Mouse (Mus musculus) hindbrain, embryonic 15.5 days (tissue): ENCODE measurements at regions not wholly inside any gene's neighbourhood (a gene's known extent, or its start where the extent isn't known, plus 50 kb on each side); places are given as distances from the start of the nearest gene placed in this dataset.
A peak's percentile ranks its signal among the peaks of the same experiment; 100 is the strongest.

Experiments used
- ATAC-seq: fragments of 200-750 bp; cut with Nextera tagmentation; 2 replicates; pipeline ENCODE4 v1.8.0; 2017; ENCODE audit warnings: low read depth, moderate number of reproducible peaks, moderate TSS enrichment; ENCODE audit not compliant: low FRiP score
- H3K27ac ChIP-seq: fragments of 300-500 bp; sonication (generic); replicated peaks from 2 replicates; pipeline ENCODE4 v1.5.1; 2015; ENCODE audit warnings: mild to moderate bottlenecking, inconsistent platforms
- H3K27me3 ChIP-seq: fragments of 300-500 bp; sonication (generic); 2 replicates; pipeline ENCODE4 v1.6.1; 2015; ENCODE audit warnings: control low read depth, inconsistent platforms
- H3K36me3 ChIP-seq: fragments of 300-500 bp; sonication (generic); 2 replicates; pipeline ENCODE4 v1.6.1; 2015; ENCODE audit warnings: control low read depth, inconsistent platforms
- H3K4me1 ChIP-seq: fragments of 300-500 bp; sonication (generic); replicated peaks from 2 replicates; pipeline ENCODE4 v1.6.1; 2015; ENCODE audit warnings: control low read depth, inconsistent platforms
- H3K4me2 ChIP-seq: fragments of 300-500 bp; sonication (generic); 2 replicates; pipeline ENCODE4 v1.6.1; 2015; ENCODE audit warnings: moderate library complexity, mild to moderate bottlenecking, inconsistent platforms
- H3K4me3 ChIP-seq: fragments of 300-500 bp; sonication (generic); 2 replicates; pipeline ENCODE4 v1.5.1; 2015; ENCODE audit warnings: mild to moderate bottlenecking, inconsistent platforms
- H3K9ac ChIP-seq: fragments of 300-500 bp; sonication (generic); 2 replicates; pipeline ENCODE4 v1.6.1; 2015; ENCODE audit warnings: inconsistent platforms
- H3K9me3 ChIP-seq: fragments of 300-500 bp; sonication (generic); 2 replicates; pipeline ENCODE4 v1.6.1; 2016; ENCODE audit warnings: control low read depth, inconsistent platforms
- WGBS: fragments of 180-500 bp; shearing (Covaris S2); methylation state at CpG from one replicate; pipeline ENCODE4 v1.1.7; 2015; 5-methylcytosine and 5-hydroxymethylcytosine counted together

GRCm38 (mm10) chr5:100239632-100240031, 80.0 kb upstream of the Tmem150c start:
- 67% methylated on average over 7 of the region's 7 CpGs for WGBS
- Histone ChIP-seq H3K4me2 (no peak overlapping the region), H3K27ac (no peak overlapping the region), H3K9ac (no peak overlapping the region), H3K27me3 (no peaks in the 10 kb centered on the region), H3K9me3 (no peaks in the 10 kb centered on the region), H3K4me3 (no peak overlapping the region), H3K36me3 (no peaks in the 10 kb centered on the region), H3K4me1 (no peaks in the 10 kb centered on the region)
- no peak for ATAC-seq

- no peaks in the 10 kb centered on the region for H3K27me3 ChIP-seq
- no peak overlapping the region for H3K27ac ChIP-seq
- H3K4me2 ChIP-seq: no peak overlapping the region
- no peak for ATAC-seq
- H3K4me1 ChIP-seq: no peaks in the 10 kb centered on the region
- H3K9ac ChIP-seq: no peak overlapping the region
- no peaks in the 10 kb centered on the region for H3K36me3 ChIP-seq
- H3K4me3 ChIP-seq: no peak overlapping the region
- H3K9me3 ChIP-seq: no peaks in the 10 kb centered on the region
- 83% methylated on average over 15 of the region's 15 CpGs for WGBS
These were observed 78.9 kb upstream of the Tmem150c start for GRCm38 (mm10) chr5:100238287-100239036.

- Histone ChIP-seq H3K4me2 (no peak overlapping the region), H3K9ac (no peak overlapping the region), H3K27me3 (no peaks in the 10 kb centered on the region), H3K9me3 (no peaks in the 10 kb centered on the region), H3K36me3 (no peaks in the 10 kb centered on the region), H3K27ac (no peak overlapping the region), H3K4me3 (no peak overlapping the region), H3K4me1 (no peaks in the 10 kb centered on the region)
- ATAC-seq: no peak
- WGBS: 86% methylated on average over 12 of the region's 12 CpGs
These were observed 78.2 kb upstream of the Tmem150c start for GRCm38 (mm10) chr5:100237674-100238278.

GRCm38 (mm10) chr5:100236277-100236676, 76.7 kb upstream of the Tmem150c start:
- Histone ChIP-seq H3K27me3 (no peaks in the 10 kb centered on the region), H3K36me3 (no peaks in the 10 kb centered on the region), H3K4me2 (no peak overlapping the region), H3K4me3 (no peak overlapping the region), H3K27ac (no peak overlapping the region), H3K4me1 (peaks cover 11% of the 10 kb centered on the region), H3K9ac (no peak overlapping the region), H3K9me3 (no peaks in the 10 kb centered on the region)
- ATAC-seq: no peak
- 96% methylated on average over 17 of the region's 17 CpGs for WGBS

GRCm38 (mm10) chr5:100232076-100232475, 72.5 kb upstream of the Tmem150c start:
- Histone ChIP-seq H3K36me3 (no peaks in the 10 kb centered on the region), H3K9me3 (no peaks in the 10 kb centered on the region), H3K27ac (peak overlapping the region; percentile 42), H3K9ac (no peak overlapping the region), H3K4me2 (no peak overlapping the region), H3K4me3 (no peak overlapping the region), H3K27me3 (no peaks in the 10 kb centered on the region), H3K4me1 (peaks cover 11% of the 10 kb centered on the region)
- 76% methylated on average over 7 of the region's 7 CpGs for WGBS
- ATAC-seq: no peak

GRCm38 (mm10) chr5:100231574-100231973, 72.0 kb upstream of the Tmem150c start:
- WGBS: 50% methylated on average over 11 of the region's 11 CpGs
- H3K27me3 ChIP-seq: no peaks in the 10 kb centered on the region
- H3K4me3 ChIP-seq: no peak overlapping the region
- no peaks in the 10 kb centered on the region for H3K9me3 ChIP-seq
- no peak overlapping the region for H3K9ac ChIP-seq
- H3K36me3 ChIP-seq: no peaks in the 10 kb centered on the region
- H3K4me1 ChIP-seq: peaks cover 16% of the 10 kb centered on the region
- 0 out of 2 replicates have a peak overlapping the region, but pooled peaks have one; percentile 11 for H3K4me2 ChIP-seq
- H3K27ac ChIP-seq: peak overlapping the region; percentile 42
- peak; percentile 51; the same call in 1 of the 2 replicates for ATAC-seq

- H3K4me2 ChIP-seq: no peak overlapping the region
- WGBS: 84% methylated on average over 4 of the region's 4 CpGs
- H3K27ac ChIP-seq: no peak overlapping the region
- H3K9me3 ChIP-seq: no peaks in the 10 kb centered on the region
- H3K36me3 ChIP-seq: no peaks in the 10 kb centered on the region
- peaks cover 16% of the 10 kb centered on the region for H3K4me1 ChIP-seq
- H3K4me3 ChIP-seq: no peak overlapping the region
- no peaks in the 10 kb centered on the region for H3K27me3 ChIP-seq
- no peak overlapping the region for H3K9ac ChIP-seq
- no peak for ATAC-seq
These were observed 70.4 kb upstream of the Tmem150c start for GRCm38 (mm10) chr5:100230038-100230437.

GRCm38 (mm10) chr5:100227888-100228287, 68.3 kb upstream of the Tmem150c start:
- no peak for ATAC-seq
- Histone ChIP-seq H3K4me2 (no peak overlapping the region), H3K4me1 (peaks cover 16% of the 10 kb centered on the region), H3K27ac (no peak overlapping the region), H3K4me3 (no peak overlapping the region), H3K9me3 (no peaks in the 10 kb centered on the region), H3K27me3 (no peaks in the 10 kb centered on the region), H3K9ac (no peak overlapping the region), H3K36me3 (no peaks in the 10 kb centered on the region)
- WGBS: 75% methylated on average over 5 of the region's 5 CpGs

- no peak for ATAC-seq
These were observed 67.1 kb upstream of the Tmem150c start for GRCm38 (mm10) chr5:100226571-100227235.

GRCm38 (mm10) chr5:100225491-100225890, 65.9 kb upstream of the Tmem150c start:
- WGBS: 70% methylated on average over 7 of the region's 7 CpGs
- no peak overlapping the region for H3K4me3 ChIP-seq
- no peak for ATAC-seq
- H3K4me1 ChIP-seq: peaks cover 12% of the 10 kb centered on the region
- H3K9me3 ChIP-seq: no peaks in the 10 kb centered on the region
- H3K27ac ChIP-seq: no peak overlapping the region
- no peak overlapping the region for H3K9ac ChIP-seq
- no peaks in the 10 kb centered on the region for H3K27me3 ChIP-seq
- no peaks in the 10 kb centered on the region for H3K36me3 ChIP-seq
- no peak overlapping the region for H3K4me2 ChIP-seq

More at GRCm38 (mm10) chr5:100226571-100227235, 67.1 kb upstream of the Tmem150c start:
- H3K9ac ChIP-seq: no peak overlapping the region
- 73% methylated on average over 17 of the region's 17 CpGs for WGBS
- H3K9me3 ChIP-seq: no peaks in the 10 kb centered on the region
- no peaks in the 10 kb centered on the region for H3K27me3 ChIP-seq
- peaks cover 9% of the 10 kb centered on the region for H3K4me1 ChIP-seq
- H3K36me3 ChIP-seq: no peaks in the 10 kb centered on the region
- no peak overlapping the region for H3K4me2 ChIP-seq
- no peak overlapping the region for H3K27ac ChIP-seq
- no peak overlapping the region for H3K4me3 ChIP-seq

- Histone ChIP-seq H3K27ac (no peak overlapping the region), H3K9ac (no peak overlapping the region), H3K4me1 (peaks cover 12% of the 10 kb centered on the region), H3K4me3 (no peak overlapping the region), H3K36me3 (no peaks in the 10 kb centered on the region), H3K9me3 (no peaks in the 10 kb centered on the region), H3K4me2 (no peak overlapping the region), H3K27me3 (no peaks in the 10 kb centered on the region)
- peak; percentile 41; the same call in 1 of the 2 replicates for ATAC-seq
- 70% methylated on average over 10 of the region's 10 CpGs for WGBS
These were observed 65.3 kb upstream of the Tmem150c start for GRCm38 (mm10) chr5:100224773-100225363.
